In genomic region chr10:68472799-68473198, GRCm38 (mm10) we compare ENCODE assay signal across 27 mouse cellular contexts.
DNase-seq lines count a peak whose midpoint lies in the region; ATAC-seq and TF ChIP-seq lines count a peak whose summit lies in the region.
"Had no signal": no experiment of that assay in that cellular context is flagged by ENCODE, and none has a peak within 500 bp of the region (broad histone marks: within the 10 kb centered on the region; RNA-seq: fewer than 3 reads in every experiment).

No protein-coding gene starts in this region.

- H3K36me3 ChIP-seq in liver, adult 2 months (ENCODE audit: control insufficient read depth, insufficient read depth, low read length): no peaks in the 10 kb centered on the region
- H3K36me3 ChIP-seq in liver, embryonic 11.5 days (ENCODE audit: control insufficient read depth, insufficient read depth, low read length): no peaks in the 10 kb centered on the region
- no peaks in the 10 kb centered on the region for H3K36me3 ChIP-seq in stomach, postnatal 0 days (ENCODE audit: control insufficient read depth, insufficient read depth, low read length)
- H3K36me3 ChIP-seq: embryonic facial prominence, embryonic 15.5 days; hindbrain, embryonic 10.5 days; limb, embryonic 13.5 days; liver, embryonic 15.5 days; neural tube, embryonic 13.5 days; stomach, embryonic 15.5 days had no signal

- peak; percentile 13 for DNase-seq in liver, adult 2 months (ENCODE audit: extremely low read depth, low read depth, low spot score)
- no peak for DNase-seq in liver, embryonic 11.5 days (ENCODE audit: low spot score)
- peak; percentile 56 for DNase-seq in 416B (ENCODE audit: low read depth)
- DNase-seq in cerebellum, adult 18-20 months: no peak
- no peak for DNase-seq in stomach, postnatal 0 days (ENCODE audit: low spot score)
- DNase-seq: adrenal gland, postnatal 10 days; cerebellum, adult 9-10 months; gastrocnemius, adult 2 months; kidney, postnatal 4 days; layer of hippocampus, adult 9-11 months; midbrain, embryonic 14.5 days; retina, postnatal 1 day; right cerebral cortex, postnatal 4 days; thymus, adult 18-20 months; thymus, postnatal 4 days had no signal

- no peak overlapping the region for H3K27ac ChIP-seq in liver, adult 2 months (replicated peaks; ENCODE audit: insufficient read depth, low read depth, low read length)
- H3K27ac ChIP-seq in liver, embryonic 11.5 days (ENCODE audit: low read depth, low read length): no peak overlapping the region
- 0 out of 2 replicates have a peak overlapping the region, but pooled peaks have one; percentile 6 for H3K27ac ChIP-seq in bone marrow macrophage, adult 2 months (ENCODE audit: insufficient read depth, low read depth, low read length)
- no peak overlapping the region for H3K27ac ChIP-seq in stomach, postnatal 0 days (replicated peaks)
- H3K27ac ChIP-seq: embryonic facial prominence, embryonic 15.5 days; gastrocnemius, adult 2 months; hindbrain, embryonic 10.5 days; hindbrain, postnatal 0 days; limb, embryonic 13.5 days; liver, embryonic 15.5 days; neural tube, embryonic 13.5 days; stomach, embryonic 15.5 days had no signal

- no peak for TF ChIP-seq CTCF in liver, adult 2 months (IDR thresholded peaks at IDR 0.05; ENCODE audit: low read depth, low read length)
- TF ChIP-seq CTCF in bone marrow macrophage, adult 2 months (IDR thresholded peaks at IDR 0.05; ENCODE audit: low read depth, low read length): no peak
- no peak for TF ChIP-seq CTCF in stomach, postnatal 0 days (IDR thresholded peaks at IDR 0.05; ENCODE audit: low read depth)

- no peaks in the 10 kb centered on the region for H3K27me3 ChIP-seq in liver, adult 2 months (ENCODE audit: control insufficient read depth, insufficient read depth, low read length)
- H3K27me3 ChIP-seq in liver, embryonic 11.5 days (replicated peaks; ENCODE audit: control insufficient read depth, insufficient read depth, low read length): no peaks in the 10 kb centered on the region
- H3K27me3 ChIP-seq in stomach, postnatal 0 days (ENCODE audit: control insufficient read depth, insufficient read depth, low read length): no peaks in the 10 kb centered on the region
- H3K27me3 ChIP-seq: embryonic facial prominence, embryonic 15.5 days; limb, embryonic 13.5 days; liver, embryonic 15.5 days; neural tube, embryonic 13.5 days; stomach, embryonic 15.5 days had no signal

- 68% methylated on average over 8 of the region's 8 CpGs for WGBS in liver, adult 2 months
- 67% methylated on average over 8 of the region's 8 CpGs for WGBS in liver, embryonic 11.5 days
- WGBS in stomach, postnatal 0 days: 32% methylated on average over 8 of the region's 8 CpGs

- H3K79me2 ChIP-seq in liver, adult 2 months (ENCODE audit: control insufficient read depth, insufficient read depth, low read length): no peaks in the 10 kb centered on the region

- H3K9ac ChIP-seq in liver, adult 2 months (ENCODE audit: low read depth, low read length): no peak overlapping the region
- no peak overlapping the region for H3K9ac ChIP-seq in liver, embryonic 11.5 days (ENCODE audit: low read depth, low read length)
- no peak overlapping the region for H3K9ac ChIP-seq in stomach, postnatal 0 days (ENCODE audit: low read length)
- H3K9ac ChIP-seq: embryonic facial prominence, embryonic 15.5 days; limb, embryonic 13.5 days; liver, embryonic 15.5 days; neural tube, embryonic 13.5 days; stomach, embryonic 15.5 days had no signal

- no peak overlapping the region for H3K4me2 ChIP-seq in liver, embryonic 11.5 days
- H3K4me2 ChIP-seq in stomach, postnatal 0 days (replicated peaks; ENCODE audit: low read depth): no peak overlapping the region
- H3K4me2 ChIP-seq: embryonic facial prominence, embryonic 15.5 days; limb, embryonic 13.5 days; liver, embryonic 15.5 days; neural tube, embryonic 13.5 days; stomach, embryonic 15.5 days had no signal

- TF ChIP-seq EP300 in stomach, postnatal 0 days (optimal IDR thresholded peaks at IDR 0.05): no peak

- ATAC-seq in liver, embryonic 11.5 days (replicated peaks; ENCODE audit: low FRiP score): no peak
- peak; percentile 96 for ATAC-seq in megakaryocyte, adult 5-6 weeks (ENCODE audit: poor library complexity, severe bottlenecking)
- no peak for ATAC-seq in stomach, postnatal 0 days (ENCODE audit: low FRiP score, low TSS enrichment)
- ATAC-seq: activated CD4-positive, CD25-positive, alpha-beta regulatory T cell, adult 4 months; forebrain, embryonic 14.5 days; hindbrain, postnatal 0 days; intestine, postnatal 0 days had no signal

- H3K9me3 ChIP-seq in liver, embryonic 11.5 days (ENCODE audit: control insufficient read depth, low read length): no peaks in the 10 kb centered on the region
- H3K9me3 ChIP-seq in stomach, postnatal 0 days (ENCODE audit: control insufficient read depth, low read length): no peaks in the 10 kb centered on the region
- H3K9me3 ChIP-seq: embryonic facial prominence, embryonic 15.5 days; hindbrain, embryonic 10.5 days; limb, embryonic 13.5 days; liver, embryonic 15.5 days; neural tube, embryonic 13.5 days; stomach, embryonic 15.5 days had no signal

- H3K4me3 ChIP-seq in liver, adult 2 months (ENCODE audit: insufficient read depth, low read depth, low read length): no peak overlapping the region
- no peak overlapping the region for H3K4me3 ChIP-seq in liver, embryonic 11.5 days (ENCODE audit: low read depth, low read length)
- H3K4me3 ChIP-seq in bone marrow macrophage, adult 2 months (ENCODE audit: insufficient read depth, low read length): no peak overlapping the region
- no peak overlapping the region for H3K4me3 ChIP-seq in stomach, postnatal 0 days (ENCODE audit: low read depth, low read length)
- H3K4me3 ChIP-seq: embryonic facial prominence, embryonic 15.5 days; gastrocnemius, adult 2 months; hindbrain, embryonic 10.5 days; limb, embryonic 13.5 days; liver, embryonic 15.5 days; neural tube, embryonic 13.5 days; stomach, embryonic 15.5 days had no signal

- no peak for TF ChIP-seq POLR2A in liver, adult 2 months (IDR thresholded peaks at IDR 0.05; ENCODE audit: extremely low read depth, insufficient read depth, low read length)
- no peak for TF ChIP-seq POLR2A in bone marrow macrophage, adult 2 months (IDR thresholded peaks at IDR 0.05; ENCODE audit: borderline replicate concordance, low read depth, low read length)

- no peaks in the 10 kb centered on the region; the same call in 1 of the 2 replicates for H3K4me1 ChIP-seq in liver, adult 2 months (ENCODE audit: control insufficient read depth, insufficient read depth, low read length)
- 0 out of 2 replicates have a peak, but pooled peaks cover 4% of the 10 kb centered on the region for H3K4me1 ChIP-seq in liver, embryonic 11.5 days (replicated peaks; ENCODE audit: control insufficient read depth, insufficient read depth, low read length)
- peaks cover 6% of the 10 kb centered on the region for H3K4me1 ChIP-seq in bone marrow macrophage, adult 2 months (ENCODE audit: control insufficient read depth, insufficient read depth, low read length)
- no peaks in the 10 kb centered on the region; the same call in 1 of the 2 replicates for H3K4me1 ChIP-seq in stomach, postnatal 0 days (replicated peaks; ENCODE audit: control insufficient read depth, insufficient read depth)
- H3K4me1 ChIP-seq: embryonic facial prominence, embryonic 15.5 days; limb, embryonic 13.5 days; liver, embryonic 15.5 days; neural tube, embryonic 13.5 days had no signal

Comparison
In these comparisons a context has a peak if more than half of its experiments do, and no peak if none do; other contexts are left out.
1. DNase-seq: peak in liver, adult 2 months (single experiment) and 416B (single experiment); none in liver, embryonic 11.5 days (single experiment), cerebellum, adult 18-20 months (0 of 2) and stomach, postnatal 0 days (single experiment).